In genomic region chr8:72353700-72354045, GRCm38 (mm10) we compare ENCODE assay signal across 12 mouse cellular contexts. TPM values are rescaled to one million over a fixed set of nuclear protein-coding genes. Genes with fewer than 3 reads are reported as not detected.
A peak's percentile ranks its signal among the peaks of the same experiment; 100 is the strongest.
DNase-seq lines count a peak whose midpoint lies in the region; ATAC-seq and TF ChIP-seq lines count a peak whose summit lies in the region.
"Had no signal": no experiment of that assay in that cellular context is flagged by ENCODE, and none has a peak within 500 bp of the region (broad histone marks: within the 10 kb centered on the region; RNA-seq: fewer than 3 reads in every experiment).

No protein-coding gene starts in this region.

- peak overlapping the region; percentile 5 for H3K9ac ChIP-seq in heart, embryonic 12.5 days
- peak overlapping the region; percentile 14; the same call in 1 of the 2 replicates for H3K9ac ChIP-seq in ES-E14 (ENCODE audit: insufficient read depth, low read depth, low read length, poor library complexity, severe bottlenecking)
- no peak overlapping the region for H3K9ac ChIP-seq in liver, embryonic 13.5 days
- no peak overlapping the region for H3K9ac ChIP-seq in hindbrain, embryonic 13.5 days
- H3K9ac ChIP-seq: embryonic facial prominence, embryonic 12.5 days had no signal

- intact Hi-C loops in left cerebral cortex, adult 2 months (cut with DNase I): no loop called here

- in situ Hi-C loops in ES-E14 (cut with MboI; ENCODE audit: low sequenced_read_pairs in 2 of 2, unreplicated experiment in 2 of 2): no loop called here

- H3K36me3 ChIP-seq in heart, embryonic 12.5 days: peaks cover 45% of the 10 kb centered on the region
- peaks cover 11% of the 10 kb centered on the region; the same call in 1 of the 2 replicates for H3K36me3 ChIP-seq in ES-E14 (ENCODE audit: control insufficient read depth, insufficient read depth, low read length, poor library complexity, severe bottlenecking)
- peaks cover 23% of the 10 kb centered on the region for H3K36me3 ChIP-seq in liver, embryonic 13.5 days
- peaks cover 81% of the 10 kb centered on the region for H3K36me3 ChIP-seq in hindbrain, embryonic 13.5 days

- TF ChIP-seq CTCF in left cerebral cortex, adult 2 months (IDR thresholded peaks at IDR 0.05): no peak

- peak overlapping the region; percentile 70 for H3K27ac ChIP-seq in heart, embryonic 12.5 days (ENCODE audit: poor library complexity, severe bottlenecking)
- peak overlapping the region; percentile 45 for H3K27ac ChIP-seq in left cerebral cortex, adult 2 months
- peak overlapping the region; percentile 37; the same call in 1 of the 2 replicates for H3K27ac ChIP-seq in ES-E14 (ENCODE audit: insufficient read depth, low read depth, low read length, poor library complexity, severe bottlenecking)
- H3K27ac ChIP-seq in liver, embryonic 13.5 days: peak overlapping the region; percentile 37; the same call in 1 of the 2 replicates
- H3K27ac ChIP-seq in hindbrain, embryonic 13.5 days: no peak overlapping the region
- H3K27ac ChIP-seq: embryonic facial prominence, embryonic 12.5 days; hindbrain, embryonic 10.5 days had no signal

- no peak for DNase-seq in heart, adult 8-10 months (ENCODE audit: low spot score)
- DNase-seq in left cerebral cortex, adult 2 months (ENCODE audit: extremely low spot score in 1 of 2, low spot score in 2 of 2): no peak
- DNase-seq in left cerebral cortex, adult 8-10 months (ENCODE audit: low spot score in 2 of 2): no peak
- DNase-seq in ES-E14 (ENCODE audit: low read depth, low spot score): no peak
- no peak for DNase-seq in liver, embryonic 13.5 days
- DNase-seq in cerebellum, adult 9-11 months: no peak
- DNase-seq: cerebellum, adult 9-10 months; right cerebral cortex, postnatal 4 days had no signal

- H3K4me3 ChIP-seq in heart, embryonic 12.5 days: no peak overlapping the region
- no peak overlapping the region for H3K4me3 ChIP-seq in left cerebral cortex, adult 2 months
- no peak overlapping the region for H3K4me3 ChIP-seq in ES-E14 (ENCODE audit: insufficient read depth in 1 of 2, low read depth in 1 of 2, low read length in 2 of 2, poor library complexity in 1 of 2, severe bottlenecking in 1 of 2)
- H3K4me3 ChIP-seq in liver, embryonic 13.5 days (replicated peaks): no peak overlapping the region
- no peak overlapping the region for H3K4me3 ChIP-seq in hindbrain, embryonic 13.5 days
- H3K4me3 ChIP-seq: embryonic facial prominence, embryonic 12.5 days; hindbrain, embryonic 10.5 days had no signal

- no peak overlapping the region for H3K4me2 ChIP-seq in heart, embryonic 12.5 days
- H3K4me2 ChIP-seq in liver, embryonic 13.5 days: 0 out of 2 replicates have a peak overlapping the region, but pooled peaks have one; percentile 2
- no peak overlapping the region for H3K4me2 ChIP-seq in hindbrain, embryonic 13.5 days
- H3K4me2 ChIP-seq: embryonic facial prominence, embryonic 12.5 days had no signal

- H3K9me3 ChIP-seq in heart, embryonic 12.5 days (replicated peaks): no peaks in the 10 kb centered on the region
- no peaks in the 10 kb centered on the region for H3K9me3 ChIP-seq in ES-E14 (ENCODE audit: control insufficient read depth, insufficient read depth, low read depth, low read length)
- no peaks in the 10 kb centered on the region for H3K9me3 ChIP-seq in liver, embryonic 13.5 days (replicated peaks)
- H3K9me3 ChIP-seq in hindbrain, embryonic 13.5 days: no peaks in the 10 kb centered on the region
- H3K9me3 ChIP-seq: embryonic facial prominence, embryonic 12.5 days; hindbrain, embryonic 10.5 days had no signal

- H3K4me1 ChIP-seq in heart, embryonic 12.5 days (replicated peaks): peaks cover 50% of the 10 kb centered on the region
- peaks cover 14% of the 10 kb centered on the region in 2 experiments for H3K4me1 ChIP-seq in ES-E14 (ENCODE audit: control insufficient read depth in 2 of 2, insufficient read depth in 2 of 2, low read length in 2 of 2, poor library complexity in 1 of 2)
- H3K4me1 ChIP-seq in liver, embryonic 13.5 days (replicated peaks): peaks cover 60% of the 10 kb centered on the region
- no peaks in the 10 kb centered on the region for H3K4me1 ChIP-seq in hindbrain, embryonic 13.5 days (replicated peaks)
- H3K4me1 ChIP-seq: embryonic facial prominence, embryonic 12.5 days; hindbrain, embryonic 10.5 days had no signal

- H3K27me3 ChIP-seq in heart, embryonic 12.5 days (replicated peaks): no peaks in the 10 kb centered on the region
- H3K27me3 ChIP-seq in liver, embryonic 13.5 days: no peaks in the 10 kb centered on the region
- no peaks in the 10 kb centered on the region for H3K27me3 ChIP-seq in hindbrain, embryonic 13.5 days
- H3K27me3 ChIP-seq: embryonic facial prominence, embryonic 12.5 days had no signal

- peak; percentile 66 for ATAC-seq in heart, embryonic 12.5 days (ENCODE audit: insufficient number of reproducible peaks, low FRiP score)
- ATAC-seq in liver, embryonic 13.5 days (ENCODE audit: low read depth): no peak
- no peak for ATAC-seq in hindbrain, embryonic 13.5 days (ENCODE audit: low FRiP score)

- 43% methylated on average over 7 of the region's 7 CpGs for WGBS in heart, embryonic 12.5 days
- WGBS in liver, embryonic 13.5 days (ENCODE audit: insufficient replicate concordance): 65% methylated on average over 7 of the region's 7 CpGs
- WGBS in hindbrain, embryonic 13.5 days: 90% methylated on average over 7 of the region's 7 CpGs

TF ChIP-seq in ES-E14, 5 proteins besides CTCF, POLR2A, EP300 and RAD21:
- TF ChIP-seq CHD2 (IDR thresholded peaks at IDR 0.05; ENCODE audit: low read depth, low read length): no peak
- TF ChIP-seq HCFC1 (IDR thresholded peaks at IDR 0.05; ENCODE audit: borderline replicate concordance, insufficient read depth, low read length): no peak
- TF ChIP-seq MAFK (IDR thresholded peaks at IDR 0.05; ENCODE audit: insufficient read depth, low read depth, low read length): no peak
- no peak for TF ChIP-seq ZNF384 (IDR thresholded peaks at IDR 0.05; ENCODE audit: low read depth, low read length)
- TF ChIP-seq ZC3H11A (IDR thresholded peaks at IDR 0.05; ENCODE audit: borderline replicate concordance, low read depth, low read length): no peak

RNA-seq across cellular contexts. Expression of gene Klf2, which starts 34.8 kb away (rescaled TPM):
- polyA plus RNA-seq in heart, embryonic 12.5 days (2016; fragmentation: Nextera tagmentation; extraction: Ambion mirVana): 28.1 and 31.6 TPM in 2 replicates
- 10 to 100 TPM; 40.3 to 74.6 (median 52.7) TPM for total RNA-seq in heart, adult 8-10 months (2022)
- 10 to 100 TPM; 17.1 to 32.3 TPM for total RNA-seq in left cerebral cortex, adult 2 months (2021)
- 10 to 100 TPM; 10.9 to 16.5 (median 13.2) TPM for total RNA-seq in left cerebral cortex, adult 8-10 months (2022)
- total RNA-seq in ES-E14 (2012; rRNA removed): 55.0 and 58.5 TPM in 2 replicates
- polyA plus RNA-seq in liver, embryonic 13.5 days (2015; fragmentation: Nextera tagmentation; extraction: Ambion mirVana): 2.1 and 2.9 TPM in 2 replicates
- polyA plus RNA-seq in hindbrain, embryonic 13.5 days (2015; fragmentation: Nextera tagmentation; extraction: Ambion mirVana): 5.0 and 5.9 TPM in 2 replicates

RNA-seq across cellular contexts. Expression of gene Gm10282, which starts 48.6 kb away (rescaled TPM):
- polyA plus RNA-seq in heart, embryonic 12.5 days (2016; fragmentation: Nextera tagmentation; extraction: Ambion mirVana): 17.1 and 19.9 TPM in 2 replicates
- total RNA-seq in heart, adult 8-10 months (2022): 1 to 10 TPM; 5.4 to 8.3 (median 7.5) TPM
- 1 to 10 TPM; 3.9 to 6.2 TPM for total RNA-seq in left cerebral cortex, adult 2 months (2021)
- 1 to 10 TPM; 5.1 to 8.2 (median 6.0) TPM for total RNA-seq in left cerebral cortex, adult 8-10 months (2022)
- 13.0 and 21.2 TPM in 2 replicates for total RNA-seq in ES-E14 (2012; rRNA removed)
- 8.9 and 11.2 TPM in 2 replicates for polyA plus RNA-seq in liver, embryonic 13.5 days (2015; fragmentation: Nextera tagmentation; extraction: Ambion mirVana)
- 15.4 TPM in 2 replicates for polyA plus RNA-seq in hindbrain, embryonic 13.5 days (2015; fragmentation: Nextera tagmentation; extraction: Ambion mirVana)

Comparison
In these comparisons a context has a peak if more than half of its experiments do, and no peak if none do; other contexts are left out.
1. H3K9ac ChIP-seq: peak in heart, embryonic 12.5 days (single experiment) and ES-E14 (single experiment); none in liver, embryonic 13.5 days (single experiment) and hindbrain, embryonic 13.5 days (single experiment).